Mouse (Mus musculus): Measurements from ENCODE around the gene Focad. TPM values are rescaled to one million over a fixed set of nuclear protein-coding genes. Genes with fewer than 3 reads are reported as not detected.

The Focad gene
- polyA plus RNA-seq, 1 experiment: 0.29 TPM

- H3K4me1 ChIP-seq (ENCODE audit: control insufficient read depth): no peaks in the 10 kb centered on the region
- no peaks in the 10 kb centered on the region for H3K9me3 ChIP-seq (ENCODE audit: control insufficient read depth, low read length)
- H3K27me3 ChIP-seq (ENCODE audit: control insufficient read depth): no peaks in the 10 kb centered on the region
- peaks cover 3% of the 10 kb centered on the region for H3K36me3 ChIP-seq (ENCODE audit: control insufficient read depth)
- H3K4me3 ChIP-seq (replicated peaks): no peak overlapping the region
- no peak for TF ChIP-seq GATA1 (IDR thresholded peaks at IDR 0.05; ENCODE audit: low read length)
- no peak for TF ChIP-seq TAL1 (IDR thresholded peaks at IDR 0.05; ENCODE audit: low read length)
Observed at GRCm38 (mm10) chr4:88194256-88194655, 99.8 kb downstream of the Focad start.

DNA sequence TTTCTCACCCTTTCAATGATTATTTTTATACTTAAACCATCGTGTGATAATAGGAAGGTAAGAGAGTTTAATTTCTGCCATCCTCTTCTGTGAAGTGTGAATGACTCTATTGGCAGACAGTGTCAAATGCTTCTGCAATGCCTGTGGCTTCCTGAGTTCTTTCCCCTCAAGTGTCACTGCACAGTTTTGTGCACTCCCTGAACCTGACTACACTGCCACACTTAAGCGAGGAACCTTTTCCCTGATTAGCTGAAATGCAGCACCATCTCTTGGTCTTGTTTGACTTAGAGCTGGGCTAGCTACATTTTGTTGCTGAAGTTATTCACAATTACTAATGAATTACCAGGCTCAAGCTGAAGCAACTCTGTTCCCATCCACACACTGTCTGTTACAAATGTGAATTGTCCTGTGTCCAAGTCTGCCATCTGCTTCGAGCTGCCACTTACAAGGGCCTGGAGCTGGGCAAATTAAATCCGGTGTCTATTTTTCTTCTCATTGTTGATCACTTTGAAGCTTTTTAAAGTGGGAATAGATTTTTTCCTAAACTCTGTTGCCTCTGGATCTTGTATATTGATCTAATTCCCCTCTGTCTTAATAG lies 101.6 kb downstream of the Focad start:
- Histone ChIP-seq H3K27me3 (ENCODE audit: control insufficient read depth) (no peaks in the 10 kb centered on the region), H3K36me3 (ENCODE audit: control insufficient read depth) (peaks cover 3% of the 10 kb centered on the region), H3K4me1 (ENCODE audit: control insufficient read depth) (no peaks in the 10 kb centered on the region), H3K4me3 (replicated peaks) (no peak overlapping the region), H3K9me3 (ENCODE audit: control insufficient read depth, low read length) (no peaks in the 10 kb centered on the region)
- TF ChIP-seq GATA1 (IDR thresholded peaks at IDR 0.05; ENCODE audit: low read length) (no peak), TAL1 (IDR thresholded peaks at IDR 0.05; ENCODE audit: low read length) (no peak)

GRCm38 (mm10) chr4:88196500-88196912 lies 102.1 kb downstream of the Focad start:
- Histone ChIP-seq H3K4me3 (replicated peaks) (no peak overlapping the region), H3K27me3 (ENCODE audit: control insufficient read depth) (no peaks in the 10 kb centered on the region), H3K36me3 (ENCODE audit: control insufficient read depth) (peaks cover 3% of the 10 kb centered on the region), H3K4me1 (ENCODE audit: control insufficient read depth) (no peaks in the 10 kb centered on the region), H3K9me3 (ENCODE audit: control insufficient read depth, low read length) (no peaks in the 10 kb centered on the region)
- TF ChIP-seq TAL1 (IDR thresholded peaks at IDR 0.05; ENCODE audit: low read length) (no peak), GATA1 (IDR thresholded peaks at IDR 0.05; ENCODE audit: low read length) (no peak)

- Histone ChIP-seq H3K4me3 (replicated peaks) (no peak overlapping the region), H3K36me3 (ENCODE audit: control insufficient read depth) (peaks cover 5% of the 10 kb centered on the region), H3K27me3 (ENCODE audit: control insufficient read depth) (no peaks in the 10 kb centered on the region), H3K4me1 (ENCODE audit: control insufficient read depth) (no peaks in the 10 kb centered on the region), H3K9me3 (ENCODE audit: control insufficient read depth, low read length) (no peaks in the 10 kb centered on the region)
- TF ChIP-seq TAL1 (IDR thresholded peaks at IDR 0.05; ENCODE audit: low read length): no peak
- TF ChIP-seq GATA1 (IDR thresholded peaks at IDR 0.05; ENCODE audit: low read length): no peak
Observed at GRCm38 (mm10) chr4:88197244-88197643, 102.8 kb downstream of the Focad start.

DNA sequence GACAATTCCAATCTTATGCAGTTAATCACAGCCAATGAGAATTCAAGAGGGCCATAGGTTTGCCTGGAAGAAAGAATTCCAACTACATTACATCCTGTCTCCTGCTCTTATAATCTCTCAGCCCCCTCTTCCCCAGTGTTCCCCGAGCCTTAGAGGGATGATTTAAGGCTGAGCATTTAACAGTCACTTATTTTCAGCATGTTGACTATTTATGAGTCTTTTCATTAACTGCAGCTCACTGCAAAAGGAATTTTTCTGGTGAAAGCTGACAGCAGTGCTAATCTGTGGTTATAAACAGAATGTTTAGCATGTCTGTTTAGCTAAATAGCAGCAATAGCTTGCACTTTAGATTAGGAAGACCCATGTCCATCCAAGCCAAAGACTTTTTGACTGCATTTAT lies 104.8 kb downstream of the Focad start:
- TF ChIP-seq GATA1 (IDR thresholded peaks at IDR 0.05; ENCODE audit: low read length) (no peak), TAL1 (IDR thresholded peaks at IDR 0.05; ENCODE audit: low read length) (no peak)
- peaks cover 5% of the 10 kb centered on the region for H3K36me3 ChIP-seq (ENCODE audit: control insufficient read depth)
- no peaks in the 10 kb centered on the region for H3K4me1 ChIP-seq (ENCODE audit: control insufficient read depth)
- no peaks in the 10 kb centered on the region for H3K9me3 ChIP-seq (ENCODE audit: control insufficient read depth, low read length)
- no peaks in the 10 kb centered on the region for H3K27me3 ChIP-seq (ENCODE audit: control insufficient read depth)
- H3K4me3 ChIP-seq (replicated peaks): no peak overlapping the region

DNA sequence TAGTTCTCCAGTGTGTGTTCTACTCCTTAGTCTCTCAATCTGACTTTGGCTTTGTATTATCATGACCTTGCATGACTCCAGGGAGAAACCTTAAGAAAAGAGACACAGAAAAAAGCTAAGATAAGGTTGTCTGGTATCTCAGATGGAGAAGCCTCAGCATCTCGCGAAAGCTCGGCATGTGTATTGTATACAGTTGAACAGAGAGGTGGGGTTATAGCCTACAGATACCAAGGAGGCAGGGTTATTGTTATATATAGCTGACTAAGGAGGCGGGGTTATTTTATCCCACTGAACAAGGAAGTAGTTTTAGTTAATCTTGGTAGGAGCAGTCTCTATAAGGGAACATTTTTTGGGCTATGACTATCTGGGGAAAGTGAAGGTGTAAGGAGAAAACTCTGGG lies 106.6 kb downstream of the Focad start:
- no peak for TF ChIP-seq GATA1 (IDR thresholded peaks at IDR 0.05; ENCODE audit: low read length)
- no peak for TF ChIP-seq TAL1 (IDR thresholded peaks at IDR 0.05; ENCODE audit: low read length)
- peaks cover 5% of the 10 kb centered on the region for H3K36me3 ChIP-seq (ENCODE audit: control insufficient read depth)
- no peak overlapping the region for H3K4me3 ChIP-seq (replicated peaks)
- no peaks in the 10 kb centered on the region for H3K27me3 ChIP-seq (ENCODE audit: control insufficient read depth)
- H3K9me3 ChIP-seq (ENCODE audit: control insufficient read depth, low read length): no peaks in the 10 kb centered on the region
- H3K4me1 ChIP-seq (ENCODE audit: control insufficient read depth): no peaks in the 10 kb centered on the region

- Histone ChIP-seq H3K9me3 (ENCODE audit: control insufficient read depth, low read length) (no peaks in the 10 kb centered on the region), H3K36me3 (ENCODE audit: control insufficient read depth) (no peaks in the 10 kb centered on the region), H3K4me3 (replicated peaks) (no peak overlapping the region), H3K27me3 (ENCODE audit: control insufficient read depth) (no peaks in the 10 kb centered on the region), H3K4me1 (ENCODE audit: control insufficient read depth) (no peaks in the 10 kb centered on the region)
- TF ChIP-seq TAL1 (IDR thresholded peaks at IDR 0.05; ENCODE audit: low read length) (no peak), GATA1 (IDR thresholded peaks at IDR 0.05; ENCODE audit: low read length) (no peak)
Observed at GRCm38 (mm10) chr4:88208676-88209075, 114.2 kb downstream of the Focad start.

GRCm38 (mm10) chr4:88209351-88209814 lies 115.0 kb downstream of the Focad start:
- Histone ChIP-seq H3K9me3 (ENCODE audit: control insufficient read depth, low read length) (no peaks in the 10 kb centered on the region), H3K4me1 (ENCODE audit: control insufficient read depth) (no peaks in the 10 kb centered on the region), H3K27me3 (ENCODE audit: control insufficient read depth) (no peaks in the 10 kb centered on the region), H3K4me3 (replicated peaks) (no peak overlapping the region), H3K36me3 (ENCODE audit: control insufficient read depth) (no peaks in the 10 kb centered on the region)
- TF ChIP-seq TAL1 (IDR thresholded peaks at IDR 0.05; ENCODE audit: low read length) (no peak), GATA1 (IDR thresholded peaks at IDR 0.05; ENCODE audit: low read length) (no peak)

DNA sequence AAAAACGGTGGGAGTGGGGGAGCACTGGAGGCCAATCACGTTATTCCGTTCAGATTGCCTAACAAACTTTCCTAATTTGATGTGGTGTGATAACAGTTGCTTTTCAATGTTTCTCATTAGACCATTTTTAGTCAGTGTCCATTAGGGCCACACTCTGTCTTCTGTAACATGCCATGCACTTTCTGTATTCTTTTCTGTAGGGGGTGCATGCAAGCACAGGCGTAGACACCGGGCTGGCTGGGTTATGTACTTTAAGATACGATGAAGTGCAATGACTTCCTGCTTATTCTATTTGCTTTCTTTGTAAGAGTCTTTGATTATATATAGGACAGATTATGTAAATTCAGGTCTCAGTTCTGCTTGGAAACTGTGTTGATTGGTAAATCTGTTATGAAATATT lies 116.2 kb downstream of the Focad start:
- no peak for TF ChIP-seq GATA1 (IDR thresholded peaks at IDR 0.05; ENCODE audit: low read length)
- TF ChIP-seq TAL1 (IDR thresholded peaks at IDR 0.05; ENCODE audit: low read length): no peak
- H3K27me3 ChIP-seq (ENCODE audit: control insufficient read depth): no peaks in the 10 kb centered on the region

More for the DNA sequence above, 116.2 kb downstream of the Focad start:
- H3K4me1 ChIP-seq (ENCODE audit: control insufficient read depth): no peaks in the 10 kb centered on the region
- no peak overlapping the region for H3K4me3 ChIP-seq (replicated peaks)
- no peaks in the 10 kb centered on the region for H3K9me3 ChIP-seq (ENCODE audit: control insufficient read depth, low read length)
- no peaks in the 10 kb centered on the region for H3K36me3 ChIP-seq (ENCODE audit: control insufficient read depth)
